Mouse (Mus musculus) midbrain, postnatal 0 days (tissue): ENCODE measurements around the gene Naif1. TPM values are rescaled to one million over a fixed set of nuclear protein-coding genes. Genes with fewer than 3 reads are reported as not detected.

Experiments used
- ATAC-seq: fragments of 200-750 bp; cut with Nextera tagmentation; 2 replicates; pipeline ENCODE4 v1.8.0; 2017; ENCODE audit warnings: moderate number of reproducible peaks, mild to moderate bottlenecking, moderate TSS enrichment, moderate library complexity; ENCODE audit not compliant: low FRiP score
- DNase-seq: peaks from one replicate; pipeline ENCODE4 v3.0.0-alpha.2; 2015; ENCODE audit warnings: low spot score
- H3K27ac ChIP-seq: fragments of 300-500 bp; sonication (generic); 2 replicates; pipeline ENCODE4 v1.5.1; 2014; ENCODE audit warnings: low read depth, mild to moderate bottlenecking, low read length, mixed read lengths
- H3K27me3 ChIP-seq: fragments of 300-500 bp; sonication (generic); 2 replicates; pipeline ENCODE4 v1.6.1; 2014; ENCODE audit warnings: low read length, control low read depth, mixed read lengths; ENCODE audit not compliant: insufficient read depth
- H3K36me3 ChIP-seq: fragments of 300-500 bp; sonication (generic); 2 replicates; pipeline ENCODE4 v1.6.1; 2014; ENCODE audit warnings: low read length, control low read depth, mixed read lengths; ENCODE audit not compliant: insufficient read depth
- H3K4me1 ChIP-seq: fragments of 300-500 bp; sonication (generic); 2 replicates; pipeline ENCODE4 v1.6.1; 2014; ENCODE audit warnings: mild to moderate bottlenecking, control low read depth, antibody characterized with exemption, low read length, mixed read lengths; ENCODE audit not compliant: insufficient read depth
- H3K4me2 ChIP-seq: fragments of 300-500 bp; sonication (generic); 2 replicates; pipeline ENCODE4 v1.6.1; 2014; ENCODE audit warnings: low read depth, mild to moderate bottlenecking, low read length, mixed read lengths; ENCODE audit not compliant: poor library complexity, severe bottlenecking
- H3K4me3 ChIP-seq: fragments of 300-500 bp; sonication (generic); 2 replicates; pipeline ENCODE4 v1.5.1; 2014; ENCODE audit warnings: low read depth, mild to moderate bottlenecking, low read length, moderate library complexity
- H3K9ac ChIP-seq: fragments of 300-500 bp; sonication (generic); replicated peaks from 2 replicates; pipeline ENCODE4 v1.6.1; 2014; ENCODE audit warnings: mild to moderate bottlenecking, low read length, moderate library complexity, mixed read lengths; ENCODE audit not compliant: poor library complexity, severe bottlenecking
- H3K9me3 ChIP-seq: fragments of 300-500 bp; sonication (generic); 2 replicates; pipeline ENCODE4 v1.6.1; 2016; ENCODE audit warnings: low read length, control low read depth
- CTCF ChIP-seq: IDR thresholded peaks from 2 replicates; pipeline ENCODE4 v1.5.1; 2016; ENCODE audit warnings: antibody characterized with exemption, mild to moderate bottlenecking
- WGBS: fragments of 180-500 bp; shearing (Covaris S2); extraction: QIAGEN DNeasy Blood & Tissue Kit; methylation state at CpG from one replicate; pipeline ENCODE4 v1.1.7; 2014; 5-methylcytosine and 5-hydroxymethylcytosine counted together
- polyA plus RNA-seq: library from polyadenylated mRNA; unstranded; fragments of >200 nt; fragmentation: Nextera tagmentation; extraction: Ambion mirVana; gene quantifications from 2 replicates; pipeline ENCODE4 v1.2.1, GENCODE M21; 2015
- total RNA-seq: library from RNA; depleted of rRNA; stranded (reverse); fragments of >200 nt; gene quantifications from 2 replicates; pipeline ENCODE4 v1.2.3, GENCODE M21; 2014

The Naif1 gene
- total and polyA plus RNA-seq, 2 experiments from 2014 or later = 3.0 to 3.2 TPM

DNA sequence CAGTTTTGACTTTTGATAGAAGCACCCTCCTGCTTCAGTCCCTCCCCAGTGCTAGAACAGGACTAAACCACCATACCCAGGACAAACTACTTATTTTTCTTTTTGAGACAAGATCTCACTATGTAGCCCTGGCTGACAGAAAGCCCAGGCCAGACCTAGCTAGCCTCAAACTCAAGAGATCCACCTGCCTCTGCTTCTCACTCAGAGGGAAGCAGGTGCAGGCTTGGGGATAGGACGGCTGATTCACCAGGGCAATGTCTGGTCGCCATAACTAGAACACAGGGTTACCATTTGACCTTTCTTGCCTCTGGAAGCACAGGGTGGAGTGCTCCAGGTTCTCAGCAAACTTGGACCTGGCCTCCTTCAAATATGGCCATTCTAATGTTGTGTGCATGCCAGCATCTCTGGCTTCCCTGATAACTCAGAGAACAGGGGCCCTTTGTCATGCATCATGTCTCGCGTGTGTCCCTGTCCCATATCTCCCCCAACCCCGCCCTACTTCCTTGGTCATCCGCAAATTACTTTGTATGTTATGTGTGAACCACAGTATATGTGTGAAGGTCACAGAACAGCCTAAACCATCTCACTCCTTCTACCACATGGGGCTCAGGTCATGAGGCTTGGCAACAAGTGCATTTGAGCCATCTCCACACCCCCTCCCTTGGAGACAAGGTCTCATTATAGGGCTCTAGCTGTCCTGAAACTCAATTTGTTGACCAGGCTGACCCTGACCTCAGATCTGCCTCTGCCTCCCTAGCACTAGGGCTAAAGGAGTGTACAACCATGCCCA, 37.3 kb upstream of the Naif1 start:
- ATAC-seq (no peak), DNase-seq (no peak)
- Histone ChIP-seq H3K27ac (no peak overlapping the region), H3K9ac (no peak overlapping the region), H3K4me3 (no peak overlapping the region), H3K4me1 (no peaks in the 10 kb centered on the region), H3K36me3 (peaks cover 41% of the 10 kb centered on the region), H3K9me3 (no peaks in the 10 kb centered on the region), H3K27me3 (no peaks in the 10 kb centered on the region), H3K4me2 (no peak overlapping the region)
- TF ChIP-seq CTCF = no peak
- WGBS = 93% methylated on average over 6 of the region's 6 CpGs

DNA sequence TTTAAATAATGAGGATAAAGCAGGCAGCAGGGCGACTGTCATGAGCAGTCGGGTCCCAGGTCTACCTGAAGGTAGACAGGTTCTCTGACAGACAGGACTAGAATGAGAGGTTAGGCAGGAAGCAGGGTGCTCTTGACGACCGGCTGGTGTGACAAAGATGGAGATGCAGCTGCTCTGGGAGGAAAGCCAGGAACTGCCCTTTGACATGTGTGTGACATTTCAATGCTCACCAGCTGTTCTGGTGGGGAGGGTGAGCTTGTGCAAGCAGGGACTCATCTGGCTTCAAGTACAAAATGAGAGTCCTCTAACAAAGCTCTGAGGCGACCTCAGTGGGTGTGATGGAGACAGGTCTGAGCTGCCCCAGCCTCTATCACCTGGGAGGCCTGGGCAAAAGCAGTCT, 36.3 kb upstream of the Naif1 start:
- Histone ChIP-seq H3K4me1 (no peaks in the 10 kb centered on the region), H3K9me3 (no peaks in the 10 kb centered on the region), H3K27me3 (no peaks in the 10 kb centered on the region), H3K9ac (no peak overlapping the region), H3K4me2 (no peak overlapping the region), H3K27ac (no peak overlapping the region), H3K36me3 (peaks cover 50% of the 10 kb centered on the region), H3K4me3 (no peak overlapping the region)
- WGBS = 71% methylated on average over 5 of the region's 5 CpGs
- DNase-seq = no peak
- no peak for ATAC-seq
- no peak for TF ChIP-seq CTCF

DNA sequence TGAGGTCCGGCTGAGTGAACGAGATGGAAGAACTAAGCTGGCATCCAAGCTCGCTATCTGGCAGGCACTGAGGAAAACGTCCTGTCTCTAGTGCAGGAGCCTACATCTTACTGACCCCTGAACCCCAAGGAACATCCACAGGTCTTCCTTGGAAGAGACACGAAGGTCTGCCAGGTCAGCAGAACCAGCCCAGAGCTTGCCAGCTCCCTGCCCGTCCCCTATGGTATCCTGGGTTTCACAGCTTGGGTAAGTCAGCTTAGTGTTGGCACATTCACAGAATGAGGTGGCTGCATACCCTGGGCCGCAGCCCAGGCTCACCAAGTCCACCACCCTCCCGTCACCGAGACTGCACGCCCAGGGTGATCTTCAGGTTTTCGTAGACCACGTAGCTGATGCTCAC, 34.5 kb upstream of the Naif1 start:
- Histone ChIP-seq H3K9ac (no peak overlapping the region), H3K4me2 (no peak overlapping the region), H3K36me3 (peaks cover 67% of the 10 kb centered on the region), H3K27ac (no peak overlapping the region), H3K4me1 (no peaks in the 10 kb centered on the region), H3K4me3 (no peak overlapping the region), H3K27me3 (no peaks in the 10 kb centered on the region), H3K9me3 (no peaks in the 10 kb centered on the region)
- ATAC-seq (no peak), DNase-seq (no peak)
- no peak for TF ChIP-seq CTCF
- 98% methylated on average over 12 of the region's 12 CpGs for WGBS

DNA sequence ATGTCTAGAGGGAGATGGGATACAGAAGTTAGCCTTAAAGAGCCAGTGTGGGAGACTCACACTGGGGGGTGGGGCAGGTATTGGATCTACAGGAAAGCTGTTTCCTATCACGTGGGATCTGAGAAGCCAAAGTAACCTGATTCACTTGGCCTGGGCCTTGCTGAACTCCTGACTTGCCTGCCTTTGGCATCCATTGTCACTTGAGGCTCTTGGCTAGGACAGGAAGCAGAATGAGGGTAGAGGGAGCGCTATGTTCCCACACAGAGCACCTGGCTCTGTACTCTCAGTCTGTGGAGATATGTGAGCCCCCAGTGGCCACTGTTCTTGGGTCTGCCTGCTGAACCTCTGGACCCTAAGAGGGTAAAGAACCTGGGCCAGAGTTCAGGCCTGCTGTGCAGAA, 33.7 kb upstream of the Naif1 start:
- WGBS = 89% methylated on average over 2 of the region's 2 CpGs
- no peak for ATAC-seq

DNA sequence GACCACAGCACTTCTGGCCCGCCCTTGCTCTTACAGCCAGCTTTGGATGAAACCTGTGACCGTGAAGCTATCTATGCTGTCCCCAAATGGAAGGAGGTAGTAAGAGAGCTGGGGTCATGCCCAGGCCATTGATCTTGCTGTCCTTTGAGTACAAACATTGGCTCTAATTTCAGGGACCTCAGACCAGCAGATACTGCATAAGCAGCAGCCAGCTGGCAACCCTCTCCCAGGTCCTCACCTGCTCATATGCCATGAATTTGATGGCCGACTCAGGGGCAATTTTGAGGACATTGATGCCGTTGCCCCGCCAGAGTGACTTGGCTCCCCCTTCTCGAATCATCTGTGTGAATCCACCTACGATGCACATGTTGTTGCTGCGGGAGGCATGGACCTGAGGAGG, 32.8 kb upstream of the Naif1 start:
- Histone ChIP-seq H3K36me3 (peaks cover 74% of the 10 kb centered on the region), H3K9ac (no peak overlapping the region), H3K27ac (no peak overlapping the region), H3K27me3 (no peaks in the 10 kb centered on the region), H3K4me3 (no peak overlapping the region), H3K4me2 (no peak overlapping the region), H3K9me3 (no peaks in the 10 kb centered on the region), H3K4me1 (no peaks in the 10 kb centered on the region)
- no peak for ATAC-seq
- 91% methylated on average over 8 of the region's 8 CpGs for WGBS
- no peak for TF ChIP-seq CTCF
- DNase-seq = no peak

More for the DNA sequence above, 33.7 kb upstream of the Naif1 start:
- no peak for DNase-seq
- Histone ChIP-seq H3K27me3 (no peaks in the 10 kb centered on the region), H3K27ac (no peak overlapping the region), H3K4me2 (no peak overlapping the region), H3K4me3 (no peak overlapping the region), H3K9me3 (no peaks in the 10 kb centered on the region), H3K4me1 (no peaks in the 10 kb centered on the region), H3K9ac (no peak overlapping the region), H3K36me3 (peaks cover 74% of the 10 kb centered on the region)
- no peak for TF ChIP-seq CTCF

DNA sequence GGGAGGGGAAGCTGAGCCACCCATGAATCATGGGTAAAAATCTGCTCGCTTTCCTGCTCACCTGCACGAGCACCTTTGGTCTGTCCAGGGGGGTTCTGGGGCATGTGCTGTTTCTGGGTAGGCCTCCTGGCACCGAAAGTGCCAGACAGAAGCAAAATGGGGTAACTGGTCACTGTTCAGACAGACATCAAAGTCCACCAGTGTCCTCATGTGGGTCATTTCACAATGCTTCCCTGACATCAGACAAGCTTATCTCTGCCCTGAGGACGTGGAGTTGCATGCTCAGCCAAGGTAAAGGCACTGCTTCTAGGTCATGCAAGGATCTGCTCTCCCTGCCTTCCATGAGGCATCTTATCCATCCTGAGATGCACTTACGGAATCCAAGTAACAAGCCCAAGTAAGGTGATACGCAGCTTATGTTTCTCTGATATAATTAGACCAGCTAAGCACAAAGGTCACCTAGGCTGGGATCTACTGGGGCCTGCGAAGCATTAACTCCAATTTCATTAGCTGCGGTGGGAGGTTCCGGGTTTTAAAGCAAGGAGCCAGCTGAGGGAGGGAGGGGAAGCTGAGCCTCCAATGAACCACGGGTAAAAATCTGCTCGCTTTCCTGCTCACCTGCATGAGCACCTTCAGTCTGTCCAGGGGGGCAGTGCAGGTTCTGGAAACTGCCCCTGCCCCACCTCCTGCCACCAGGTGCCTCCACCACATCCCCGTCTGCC, 31.7 kb upstream of the Naif1 start:
- Histone ChIP-seq H3K4me3 (no peak overlapping the region), H3K4me2 (no peak overlapping the region), H3K36me3 (peaks cover 74% of the 10 kb centered on the region), H3K27me3 (no peaks in the 10 kb centered on the region), H3K4me1 (no peaks in the 10 kb centered on the region), H3K27ac (no peak overlapping the region), H3K9ac (no peak overlapping the region), H3K9me3 (no peaks in the 10 kb centered on the region)
- DNase-seq (no peak), ATAC-seq (no peak)
- WGBS = 88% methylated on average over 12 of the region's 12 CpGs
- no peak for TF ChIP-seq CTCF
